Mouse (Mus musculus) megakaryocyte, embryonic 14.5 days (primary cell): ENCODE data around the gene Rgcc. TPM values are rescaled to one million over a fixed set of nuclear protein-coding genes. Genes with fewer than 3 reads are reported as not detected.

Experiments
- H3K27me3 ChIP-seq: replicated peaks from 2 replicates; pipeline ENCODE3; 2012; ENCODE audit warnings: inconsistent platforms
- H3K36me3 ChIP-seq: replicated peaks from 2 replicates; pipeline ENCODE3; 2012; ENCODE audit warnings: low read length, inconsistent platforms, mixed read lengths
- H3K4me1 ChIP-seq: 2 replicates; pipeline ENCODE4 v1.6.1; 2012; ENCODE audit warnings: inconsistent platforms
- H3K4me3 ChIP-seq: replicated peaks from 2 replicates; pipeline ENCODE3; 2012; ENCODE audit warnings: moderate library complexity, mild to moderate bottlenecking, inconsistent platforms
- H3K9me3 ChIP-seq: 2 replicates; pipeline ENCODE4 v1.6.1; 2012; ENCODE audit warnings: inconsistent platforms
- FLI1 ChIP-seq: IDR thresholded peaks from 2 replicates; pipeline ENCODE4 v1.6.1; 2012; ENCODE audit warnings: low read length, inconsistent platforms, mixed read lengths
- GATA1 ChIP-seq: IDR thresholded peaks from 3 replicates; pipeline ENCODE4 v1.6.1; 2012; ENCODE audit warnings: mixed read lengths, low read length, inconsistent platforms, borderline replicate concordance
- polyA plus RNA-seq: library from polyadenylated mRNA; stranded (reverse); fragments of >175 nt; gene quantifications from 2 replicates; pipeline ENCODE4 v1.2.3, GENCODE M21; 2012; ENCODE audit warnings: low replicate concordance; ENCODE audit not compliant: insufficient read depth

Gene Rgcc
- polyA plus RNA-seq, 1 experiment, result 19.5 TPM

GRCm38 (mm10) chr14:79283952-79284351 is 17.5 kb downstream of the Rgcc start:
- Histone ChIP-seq H3K4me3 (no peak overlapping the region), H3K4me1 (no peaks in the 10 kb centered on the region; the same call in 1 of the 2 replicates), H3K27me3 (no peaks in the 10 kb centered on the region), H3K9me3 (peaks cover 3% of the 10 kb centered on the region; the same call in 1 of the 2 replicates), H3K36me3 (peaks cover 8% of the 10 kb centered on the region)
- TF ChIP-seq GATA1, result no peak
- TF ChIP-seq FLI1, result no peak

DNA sequence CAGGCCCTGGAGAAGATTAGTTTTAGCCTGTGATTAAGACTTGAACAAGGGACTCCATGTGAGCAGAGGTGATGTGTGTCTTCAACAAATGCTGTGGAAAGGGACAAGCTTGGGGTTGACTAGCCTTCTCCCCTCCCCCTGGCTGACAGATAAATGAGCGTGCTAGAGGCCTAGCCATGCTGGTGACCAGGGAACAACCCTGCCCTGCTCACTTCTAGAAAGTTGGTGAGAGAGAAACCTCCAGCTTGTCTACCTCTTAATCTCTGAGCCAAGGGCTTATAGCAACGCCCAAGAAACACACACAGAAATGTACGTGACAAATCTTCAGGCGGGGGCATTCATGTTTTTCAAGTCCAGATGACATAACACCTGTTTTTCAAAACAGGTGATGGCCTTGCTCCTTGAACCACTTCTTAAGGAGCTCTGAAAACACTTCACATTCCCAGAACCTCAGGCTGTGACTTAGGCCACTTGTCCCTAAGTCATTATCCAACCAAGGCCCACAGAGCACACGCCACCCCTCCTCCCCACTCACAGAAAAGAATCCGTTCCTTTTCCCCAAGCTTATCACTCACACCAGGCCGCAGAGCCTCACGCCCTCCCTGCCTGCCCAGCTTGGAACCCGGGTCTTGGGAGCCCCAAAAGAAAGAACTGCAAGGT is 19.4 kb downstream of the Rgcc start:
- H3K9me3 ChIP-seq, result peaks cover 3% of the 10 kb centered on the region; the same call in 1 of the 2 replicates
- no peak overlapping the region for H3K4me3 ChIP-seq
- H3K36me3 ChIP-seq, result no peaks in the 10 kb centered on the region
- TF ChIP-seq FLI1, result no peak
- no peak for TF ChIP-seq GATA1
- no peaks in the 10 kb centered on the region for H3K27me3 ChIP-seq
- H3K4me1 ChIP-seq, result peaks cover 9% of the 10 kb centered on the region; the same call in 1 of the 2 replicates

DNA sequence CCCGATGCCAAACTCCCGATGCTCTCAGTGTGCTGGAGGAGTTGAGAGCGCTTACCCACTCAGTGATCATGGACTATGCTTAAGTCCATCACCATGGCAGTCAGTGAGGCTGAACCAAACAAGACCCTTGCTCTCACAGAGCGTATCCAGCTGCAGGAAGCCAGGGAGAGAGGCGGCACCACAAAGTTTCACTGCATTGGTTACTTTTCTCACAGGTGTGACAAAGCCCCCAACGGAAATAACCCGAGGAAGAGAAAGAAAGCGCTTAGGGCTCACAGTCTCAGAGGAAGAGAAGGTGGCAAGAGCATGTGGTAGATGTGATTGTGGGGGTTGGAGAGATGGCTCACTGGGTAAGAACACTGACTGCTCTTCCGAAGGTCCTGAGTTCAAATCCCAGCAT is 21.0 kb downstream of the Rgcc start:
- no peak for TF ChIP-seq FLI1
- TF ChIP-seq GATA1, result no peak
- Histone ChIP-seq H3K36me3 (no peaks in the 10 kb centered on the region), H3K4me3 (no peak overlapping the region), H3K4me1 (peaks cover 19% of the 10 kb centered on the region), H3K27me3 (no peaks in the 10 kb centered on the region), H3K9me3 (peaks cover 3% of the 10 kb centered on the region; the same call in 1 of the 2 replicates)

GRCm38 (mm10) chr14:79279494-79279893 is 22.0 kb downstream of the Rgcc start:
- H3K4me1 ChIP-seq, result peaks cover 26% of the 10 kb centered on the region
- H3K9me3 ChIP-seq, result peaks cover 3% of the 10 kb centered on the region; the same call in 1 of the 2 replicates
- no peaks in the 10 kb centered on the region for H3K36me3 ChIP-seq
- TF ChIP-seq GATA1, result no peak
- TF ChIP-seq FLI1, result no peak
- no peak overlapping the region for H3K4me3 ChIP-seq
- H3K27me3 ChIP-seq, result no peaks in the 10 kb centered on the region

DNA sequence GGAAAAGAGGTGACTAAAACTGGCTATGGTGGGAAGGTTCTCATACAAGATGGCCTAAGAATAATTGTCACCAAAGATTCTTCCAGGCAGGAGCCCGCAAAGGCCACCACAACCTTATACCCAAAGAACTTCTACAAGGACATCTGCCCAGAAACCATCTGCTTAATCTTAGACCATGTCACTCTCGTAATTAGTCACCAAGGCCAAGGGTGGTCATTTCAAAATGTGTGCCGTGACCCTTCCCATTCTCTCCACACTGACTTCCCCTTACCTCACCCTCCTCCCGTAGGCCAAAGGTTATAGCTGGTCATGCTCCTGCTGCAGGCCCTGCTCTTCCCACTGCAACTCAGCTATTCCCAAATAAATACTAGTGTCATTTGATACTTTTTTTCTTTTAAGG is 22.5 kb downstream of the Rgcc start:
- Histone ChIP-seq H3K27me3 (no peaks in the 10 kb centered on the region), H3K36me3 (no peaks in the 10 kb centered on the region), H3K4me3 (no peak overlapping the region), H3K4me1 (peaks cover 29% of the 10 kb centered on the region), H3K9me3 (peaks cover 3% of the 10 kb centered on the region; the same call in 1 of the 2 replicates)
- no peak for TF ChIP-seq FLI1

DNA sequence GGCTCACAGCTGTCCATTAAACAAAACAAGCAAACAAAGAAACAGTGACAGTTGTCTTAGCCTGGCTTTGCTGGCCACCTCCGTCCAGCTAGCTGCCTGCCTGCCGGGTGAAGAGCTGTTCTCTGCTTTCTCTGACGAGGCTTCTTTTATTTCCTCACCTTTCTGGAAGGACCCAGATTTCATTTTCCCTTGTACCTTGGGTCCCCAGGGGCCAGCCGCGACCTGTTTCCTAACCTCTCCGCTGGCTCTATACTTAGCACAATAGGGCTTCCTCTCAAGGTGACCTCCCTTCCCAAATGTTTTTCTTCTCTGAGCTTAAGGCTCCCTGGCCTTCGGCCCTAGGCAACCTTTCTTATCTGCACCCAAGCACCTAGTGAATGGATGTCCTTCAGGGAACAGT is 23.5 kb downstream of the Rgcc start:
- TF ChIP-seq FLI1, result no peak
- TF ChIP-seq GATA1, result no peak
- Histone ChIP-seq H3K36me3 (no peaks in the 10 kb centered on the region), H3K4me3 (no peak overlapping the region), H3K27me3 (no peaks in the 10 kb centered on the region), H3K4me1 (peaks cover 33% of the 10 kb centered on the region), H3K9me3 (no peaks in the 10 kb centered on the region)

DNA sequence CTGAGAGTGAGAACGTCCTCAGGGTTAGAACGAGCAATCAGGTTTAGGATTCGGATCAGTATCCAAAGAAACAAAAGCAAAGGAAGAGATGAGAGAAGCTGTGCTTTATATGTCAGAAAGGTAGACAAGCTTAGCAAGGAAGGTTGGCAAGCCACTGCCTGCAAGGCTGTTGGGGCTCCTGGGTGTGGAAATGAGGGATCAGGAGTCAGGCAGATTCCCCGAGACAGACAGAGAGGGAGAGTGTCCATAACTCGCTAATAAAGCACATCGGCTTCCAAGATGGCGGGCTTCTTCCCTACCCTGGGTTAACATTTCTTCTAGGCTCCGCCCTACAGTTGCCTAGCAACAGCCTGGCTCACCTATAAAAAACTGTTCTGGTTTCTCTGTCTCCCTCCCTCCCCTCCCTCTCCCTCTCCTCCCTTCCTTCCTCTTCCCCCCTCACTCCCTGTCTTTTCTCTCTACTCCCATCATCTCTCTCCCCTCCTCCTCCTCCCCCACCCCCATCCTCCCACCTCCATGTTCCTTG is 25.5 kb downstream of the Rgcc start:
- peaks cover 3% of the 10 kb centered on the region for H3K36me3 ChIP-seq
- H3K4me3 ChIP-seq, result no peak overlapping the region
- peaks cover 4% of the 10 kb centered on the region; the same call in 1 of the 2 replicates for H3K9me3 ChIP-seq
- no peaks in the 10 kb centered on the region for H3K27me3 ChIP-seq
- TF ChIP-seq GATA1, result no peak
- no peak for TF ChIP-seq FLI1
- peaks cover 36% of the 10 kb centered on the region for H3K4me1 ChIP-seq

DNA sequence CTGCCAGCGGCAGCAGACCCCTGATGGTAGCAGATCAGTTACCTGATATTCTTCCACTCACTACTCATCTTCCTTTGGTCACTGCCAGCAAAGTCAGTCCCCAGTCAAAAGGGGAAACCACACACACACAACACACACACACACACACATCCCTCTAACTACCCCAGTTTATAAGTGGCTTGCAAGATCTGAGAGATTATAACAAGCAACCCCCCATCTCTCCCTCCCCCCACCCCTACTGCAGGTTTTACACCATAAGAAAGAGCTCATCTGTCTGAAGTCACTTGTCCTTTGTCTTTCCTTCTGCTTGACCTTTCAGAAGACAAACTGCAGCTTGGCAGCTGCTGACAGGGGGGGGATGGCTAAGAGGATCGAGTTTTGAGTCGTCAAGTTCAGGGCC is 26.0 kb downstream of the Rgcc start:
- peaks cover 36% of the 10 kb centered on the region for H3K4me1 ChIP-seq
- TF ChIP-seq GATA1 (no peak), FLI1 (no peak)
- H3K36me3 ChIP-seq, result peaks cover 3% of the 10 kb centered on the region
- H3K27me3 ChIP-seq, result no peaks in the 10 kb centered on the region
- H3K4me3 ChIP-seq, result no peak overlapping the region
- H3K9me3 ChIP-seq, result peaks cover 5% of the 10 kb centered on the region; the same call in 1 of the 2 replicates

DNA sequence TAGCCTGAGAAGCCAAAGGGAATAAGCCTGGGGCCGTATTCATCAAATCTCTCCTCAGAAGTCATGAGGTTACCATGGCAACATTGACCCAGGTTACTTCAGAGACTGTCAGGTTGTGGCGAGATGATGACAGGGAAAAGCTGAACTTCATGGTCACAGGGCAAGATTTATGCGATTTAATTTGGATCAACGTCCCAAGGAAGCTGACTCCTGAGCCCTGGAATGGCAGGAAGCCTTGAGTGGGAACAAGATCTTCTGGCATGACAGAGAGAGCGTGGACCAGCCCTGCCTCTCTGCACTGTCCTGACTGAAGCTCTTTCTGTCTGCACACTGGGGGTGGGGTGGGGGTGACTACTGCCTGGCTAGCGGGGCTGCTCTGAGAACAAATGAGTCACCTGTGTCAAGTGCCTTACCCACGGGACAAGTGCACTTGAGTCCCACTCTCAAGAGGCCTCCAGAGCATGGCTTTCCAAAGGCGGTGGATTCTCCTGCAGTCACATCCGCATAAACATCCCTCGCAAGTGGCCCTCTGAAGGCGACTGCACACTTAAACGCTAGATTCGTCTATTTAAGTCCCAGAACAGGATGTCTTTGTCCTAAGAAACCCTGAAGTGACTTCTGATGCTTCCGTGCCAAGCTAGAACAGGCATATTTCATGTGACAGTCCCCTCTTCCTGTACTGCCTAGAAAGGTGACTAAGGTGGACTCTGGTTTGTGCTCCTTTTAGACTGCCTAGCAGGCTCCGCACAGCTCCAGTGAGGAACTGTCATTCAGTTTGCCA is 27.6 kb downstream of the Rgcc start:
- TF ChIP-seq FLI1 (no peak), GATA1 (no peak)
- Histone ChIP-seq H3K4me1 (peaks cover 36% of the 10 kb centered on the region), H3K9me3 (peaks cover 10% of the 10 kb centered on the region; the same call in 1 of the 2 replicates), H3K27me3 (no peaks in the 10 kb centered on the region), H3K36me3 (peaks cover 3% of the 10 kb centered on the region), H3K4me3 (no peak overlapping the region)

GRCm38 (mm10) chr14:79272991-79273390 is 28.5 kb downstream of the Rgcc start:
- H3K9me3 ChIP-seq, result peaks cover 10% of the 10 kb centered on the region; the same call in 1 of the 2 replicates
- no peak overlapping the region for H3K4me3 ChIP-seq
- TF ChIP-seq GATA1, result no peak
- no peak for TF ChIP-seq FLI1
- peaks cover under 1% of the 10 kb centered on the region for H3K27me3 ChIP-seq
- peaks cover 37% of the 10 kb centered on the region for H3K4me1 ChIP-seq
- peaks cover 3% of the 10 kb centered on the region for H3K36me3 ChIP-seq
